Mouse (Mus musculus) lung, postnatal 25 days (tissue): ENCODE measurements around the gene Ppp1ca.

Experiments used
- DNase-seq: peaks from one replicate; pipeline ENCODE4 v3.0.0; 2022; ENCODE audit warnings: low spot score

Ppp1ca gene

GRCm38 (mm10) chr19:4213524-4213974, 21.7 kb downstream of the Ppp1ca start:
- no peak for DNase-seq

- DNase-seq: peak; percentile 68
These were observed 22.4 kb downstream of the Ppp1ca start, which contains the start of the genes Clcf1 and AC109138.7 for GRCm38 (mm10) chr19:4214071-4214770. Gene Clcf1 (plus strand): TSS chr19:4214238. Gene AC109138.7 (plus strand): TSS chr19:4214357.

GRCm38 (mm10) chr19:4214771-4215450, 23.0 kb downstream of the Ppp1ca start:
- peak; percentile 29 for DNase-seq

GRCm38 (mm10) chr19:4215451-4215840, 23.6 kb downstream of the Ppp1ca start:
- DNase-seq: no peak

GRCm38 (mm10) chr19:4216041-4216685, 24.3 kb downstream of the Ppp1ca start:
- DNase-seq: peak; percentile 48

- DNase-seq: no peak
These were observed 25.3 kb downstream of the Ppp1ca start for GRCm38 (mm10) chr19:4217140-4217539.

GRCm38 (mm10) chr19:4217855-4218254, 26.0 kb downstream of the Ppp1ca start:
- DNase-seq: no peak

- DNase-seq: no peak
These were observed 26.4 kb downstream of the Ppp1ca start for GRCm38 (mm10) chr19:4218293-4218692.

GRCm38 (mm10) chr19:4218784-4219183, 26.9 kb downstream of the Ppp1ca start:
- DNase-seq: no peak

- DNase-seq: no peak
These were observed 28.1 kb downstream of the Ppp1ca start for GRCm38 (mm10) chr19:4219943-4220342.

- DNase-seq: peak; percentile 54
These were observed 28.6 kb downstream of the Ppp1ca start for GRCm38 (mm10) chr19:4220416-4220815.

- DNase-seq: peak; percentile 51
These were observed 29.3 kb downstream of the Ppp1ca start for GRCm38 (mm10) chr19:4220957-4221743.

GRCm38 (mm10) chr19:4222165-4222564, 30.3 kb downstream of the Ppp1ca start:
- peak; percentile 34 for DNase-seq

GRCm38 (mm10) chr19:4226779-4227178, 34.9 kb downstream of the Ppp1ca start:
- DNase-seq: no peak

- DNase-seq: no peak
These were observed 35.6 kb downstream of the Ppp1ca start for GRCm38 (mm10) chr19:4227446-4227845.

GRCm38 (mm10) chr19:4227894-4228678, 36.2 kb downstream of the Ppp1ca start:
- peak; percentile 86 for DNase-seq

GRCm38 (mm10) chr19:4228891-4229290, 37.0 kb downstream of the Ppp1ca start:
- no peak for DNase-seq

- no peak for DNase-seq
These were observed 37.7 kb downstream of the Ppp1ca start for GRCm38 (mm10) chr19:4229451-4230076.

- no peak for DNase-seq
These were observed 38.5 kb downstream of the Ppp1ca start for GRCm38 (mm10) chr19:4230415-4230814.

- peak; percentile 99 for DNase-seq
These were observed 39.7 kb downstream of the Ppp1ca start, which contains the start of gene Pold4 for GRCm38 (mm10) chr19:4231253-4232185. Gene Pold4 (plus strand): TSS chr19:4231899.
